Mouse (Mus musculus) G1E (cell line): ENCODE measurements around the gene 1700086D15Rik. TPM values are rescaled to one million over a fixed set of nuclear protein-coding genes. Genes with fewer than 3 reads are reported as not detected.
A peak's percentile ranks its signal among the peaks of the same experiment; 100 is the strongest.

Source experiments
- ATAC-seq: 2 replicates; pipeline ENCODE4 v1.8.0; 2016; ENCODE audit warnings: mild to moderate bottlenecking; ENCODE audit not compliant: insufficient number of reproducible peaks, poor library complexity, low FRiP score, severe bottlenecking; ENCODE audit errors: extremely low read depth
- DNase-seq: peaks from one replicate; pipeline ENCODE4 v3.0.0; 2012; ENCODE audit warnings: low spot score
- H3K27me3 ChIP-seq: 2 replicates; pipeline ENCODE4 v1.6.1; 2012; ENCODE audit warnings: mild to moderate bottlenecking, low read length, inconsistent platforms; ENCODE audit not compliant: insufficient read depth
- H3K36me3 ChIP-seq: replicated peaks from 2 replicates; pipeline ENCODE3; 2012; ENCODE audit warnings: mild to moderate bottlenecking, inconsistent platforms
- H3K4me1 ChIP-seq: 2 replicates; pipeline ENCODE4 v1.6.1; 2012; ENCODE audit warnings: low read depth, low read length, inconsistent platforms, mixed read lengths; ENCODE audit not compliant: insufficient read depth
- H3K4me3 ChIP-seq: 2 replicates; pipeline ENCODE4 v1.5.1; 2012; ENCODE audit warnings: low read depth, mild to moderate bottlenecking, inconsistent platforms, low read length, moderate library complexity, mixed read lengths
- H3K9me3 ChIP-seq: replicated peaks from 2 replicates; pipeline ENCODE4 v1.6.1; 2012; ENCODE audit warnings: inconsistent platforms
- CTCF ChIP-seq: IDR thresholded peaks from 2 replicates; pipeline ENCODE4 v1.5.1; 2012; ENCODE audit warnings: low read depth, low read length, inconsistent platforms, mixed read lengths
- GATA1 ChIP-seq: IDR thresholded peaks from 2 replicates; pipeline ENCODE4 v1.6.1; 2012; ENCODE audit warnings: borderline replicate concordance, low read length, inconsistent platforms, mixed read lengths
- GATA2 ChIP-seq: IDR thresholded peaks from 2 replicates; pipeline ENCODE4 v1.6.1; 2012; ENCODE audit warnings: low read depth, low read length, inconsistent platforms, borderline replicate concordance
- POLR2AphosphoS5 ChIP-seq: IDR thresholded peaks from 2 replicates; pipeline ENCODE4 v1.6.1; 2012; ENCODE audit warnings: low read depth, low read length, inconsistent platforms; ENCODE audit not compliant: insufficient replicate concordance
- TAL1 ChIP-seq: conservative IDR thresholded peaks from 2 replicates; pipeline ENCODE4 v1.6.1; 2012; ENCODE audit warnings: low read depth, low read length, inconsistent platforms, mixed read lengths
- polyA plus RNA-seq: library from polyadenylated mRNA; stranded (reverse); fragments of >175 nt; gene quantifications from 2 replicates; pipeline ENCODE4 v1.2.3, GENCODE M21; 2012
- total RNA-seq, 2 experiments: library from RNA; stranded (forward) in 1 of 2; stranded (reverse) in 1 of 2; fragments of 200-1000 nt in 1 of 2; fragments of >200 nt in 1 of 2; fragmentation: Nextera tagmentation in 1 of 2; gene quantifications; 2 replicates each; pipeline ENCODE4 v1.2.3; 2014 to 2017

The 1700086D15Rik gene
- total and polyA plus RNA-seq, 3 experiments: 0.11 TPM; not detected in 2

GRCm38 (mm10) chr11:65197280-65197679, 37.6 kb upstream of the 1700086D15Rik start:
- ATAC-seq: no peak; the same call in 1 of the 2 replicates
- Histone ChIP-seq H3K36me3 (no peaks in the 10 kb centered on the region), H3K4me1 (no peaks in the 10 kb centered on the region), H3K9me3 (no peaks in the 10 kb centered on the region), H3K27me3 (no peaks in the 10 kb centered on the region), H3K4me3 (no peak overlapping the region)
- peak; percentile 4 for DNase-seq
- peak; percentile 56 for TF ChIP-seq CTCF
- no peak for TF ChIP-seq TAL1

- DNase-seq (no peak), ATAC-seq (no peak)
- Histone ChIP-seq H3K36me3 (no peaks in the 10 kb centered on the region), H3K4me1 (no peaks in the 10 kb centered on the region), H3K9me3 (no peaks in the 10 kb centered on the region), H3K4me3 (no peak overlapping the region), H3K27me3 (no peaks in the 10 kb centered on the region)
- TF ChIP-seq TAL1: no peak
- no peak for TF ChIP-seq GATA2
- TF ChIP-seq POLR2AphosphoS5: no peak
- no peak for TF ChIP-seq GATA1
- TF ChIP-seq CTCF: no peak
Measured at GRCm38 (mm10) chr11:65186974-65187373, 27.3 kb upstream of the 1700086D15Rik start.

- TF ChIP-seq TAL1 (no peak), GATA2 (no peak), POLR2AphosphoS5 (no peak), CTCF (no peak), GATA1 (no peak)
- H3K4me3 ChIP-seq: no peak overlapping the region
- ATAC-seq: no peak
- H3K27me3 ChIP-seq: no peaks in the 10 kb centered on the region
- DNase-seq: no peak
- no peaks in the 10 kb centered on the region for H3K36me3 ChIP-seq
- no peaks in the 10 kb centered on the region for H3K9me3 ChIP-seq
- no peaks in the 10 kb centered on the region for H3K4me1 ChIP-seq
Measured at GRCm38 (mm10) chr11:65185114-65185513, 25.4 kb upstream of the 1700086D15Rik start.

GRCm38 (mm10) chr11:65170121-65170750, 10.5 kb upstream of the 1700086D15Rik start:
- Histone ChIP-seq H3K36me3 (no peaks in the 10 kb centered on the region), H3K9me3 (no peaks in the 10 kb centered on the region), H3K4me1 (no peaks in the 10 kb centered on the region), H3K27me3 (no peaks in the 10 kb centered on the region), H3K4me3 (no peak overlapping the region)
- TF ChIP-seq GATA1: no peak
- no peak for TF ChIP-seq POLR2AphosphoS5
- no peak for TF ChIP-seq TAL1
- TF ChIP-seq GATA2: no peak
- TF ChIP-seq CTCF: no peak
- ATAC-seq (no peak), DNase-seq (no peak)

GRCm38 (mm10) chr11:65162767-65163120, 3.1 kb upstream of the 1700086D15Rik start, which contains the start of gene Arhgap44:
TSS of gene Arhgap44 (minus strand) at chr11:65162961.
- H3K4me3 ChIP-seq: no peak within 1 kb of the TSS

GRCm38 (mm10) chr11:65161881-65162766, 2.4 kb upstream of the 1700086D15Rik start:
- Histone ChIP-seq H3K4me3 (no peak overlapping the region), H3K36me3 (no peaks in the 10 kb centered on the region), H3K4me1 (no peaks in the 10 kb centered on the region), H3K9me3 (peaks cover 4% of the 10 kb centered on the region; the same call in 1 of the 2 replicates), H3K27me3 (no peaks in the 10 kb centered on the region)
- DNase-seq: no peak
- no peak for ATAC-seq
- TF ChIP-seq CTCF (no peak), POLR2AphosphoS5 (no peak), TAL1 (no peak), GATA1 (no peak), GATA2 (no peak)

More at GRCm38 (mm10) chr11:65162767-65163120, 3.1 kb upstream of the 1700086D15Rik start, which contains the start of gene Arhgap44:
- no peaks in the 10 kb centered on the region for H3K27me3 ChIP-seq
- DNase-seq (no peak), ATAC-seq (no peak)
- H3K36me3 ChIP-seq: no peaks in the 10 kb centered on the region
- no peaks in the 10 kb centered on the region for H3K4me1 ChIP-seq
- TF ChIP-seq GATA2 (no peak), TAL1 (no peak), GATA1 (no peak), CTCF (no peak), POLR2AphosphoS5 (no peak)
- peaks cover 4% of the 10 kb centered on the region; the same call in 1 of the 2 replicates for H3K9me3 ChIP-seq
